Mouse (Mus musculus) cerebellum, adult 2 months (tissue): ENCODE results near the gene Crtac1.

Source experiments
- CTCF ChIP-seq: fragments of 200-500 bp; IDR thresholded peaks from 2 replicates; pipeline ENCODE4 v1.5.1; 2011; ENCODE audit warnings: low read depth, mild to moderate bottlenecking, control low read depth, low read length, moderate library complexity, borderline replicate concordance; ENCODE audit not compliant: insufficient read depth
- POLR2A ChIP-seq: fragments of 200-500 bp; IDR thresholded peaks from 2 replicates; pipeline ENCODE4 v1.6.1; 2011; ENCODE audit warnings: low read length, control low read depth, borderline replicate concordance; ENCODE audit not compliant: insufficient read depth

DNA sequence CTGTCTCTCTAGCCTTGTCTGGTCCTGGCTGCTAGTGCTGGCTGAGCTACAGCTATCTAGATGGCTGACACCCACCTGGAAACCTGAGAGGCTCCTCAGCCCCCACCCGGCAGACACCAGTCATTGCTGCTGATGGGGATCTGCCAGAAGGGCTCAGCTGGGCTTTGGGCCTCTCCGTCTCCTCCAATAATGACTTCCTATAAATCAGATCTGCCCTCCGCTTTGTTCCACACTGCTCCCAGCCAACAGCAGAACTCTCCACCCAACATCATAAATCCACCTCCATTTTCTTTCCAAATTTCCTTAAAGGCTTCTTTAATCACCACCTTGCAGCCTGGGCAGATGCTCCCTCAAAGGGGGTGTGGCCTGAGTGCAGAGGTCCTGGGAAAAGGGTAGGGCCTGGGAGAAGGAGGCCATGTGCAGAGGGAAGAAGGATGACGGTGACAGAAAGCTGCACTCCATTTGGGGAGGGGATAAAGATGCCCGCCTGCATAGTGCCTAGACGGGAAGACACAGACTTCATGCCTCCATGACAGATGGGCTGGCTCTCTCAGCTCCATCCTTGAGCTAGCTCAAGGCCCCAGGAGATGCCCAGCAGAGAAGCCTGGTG is 116.4 kb downstream of the Crtac1 start:
- TF ChIP-seq CTCF (no peak), POLR2A (no peak)
